Comparison of ENCODE assay signal across 13 mouse cellular contexts in genomic region chr11:6705516-6705915, GRCm38 (mm10). TPM values are rescaled to one million over a fixed set of nuclear protein-coding genes. Genes with fewer than 3 reads are reported as not detected.
"Had no signal": no experiment of that assay in that cellular context is flagged by ENCODE, and none has a peak within 500 bp of the region (broad histone marks: within the 10 kb centered on the region; RNA-seq: fewer than 3 reads in every experiment).

No protein-coding gene starts in this region.

- H3K4me3 ChIP-seq: left cerebral cortex, adult 2 months; limb, embryonic 10.5 days; liver, embryonic 15.5 days; midbrain, embryonic 13.5 days; neural tube, embryonic 13.5 days had no signal

- DNase-seq: kidney, adult 18-20 months; kidney, postnatal 10 days; kidney, postnatal 4 days; lung, adult 2 months; lung, postnatal 36 days; right cerebral cortex, adult 18-20 months; right cerebral cortex, postnatal 25 days had no signal

- H3K27ac ChIP-seq: left cerebral cortex, adult 2 months; limb, embryonic 10.5 days; liver, embryonic 15.5 days; midbrain, embryonic 13.5 days; neural tube, embryonic 13.5 days had no signal

RNA-seq across cellular contexts. Expression of gene Ramp3, which starts 47.2 kb away (rescaled TPM):
- total RNA-seq: megakaryocyte progenitor cell, adult 5-6 weeks had no signal
